Mouse (Mus musculus): ENCODE measurements at regions not wholly inside any gene's neighbourhood (a gene's known extent, or its start where the extent isn't known, plus 50 kb on each side); places are given as distances from the start of the nearest gene placed in this dataset.

DNA sequence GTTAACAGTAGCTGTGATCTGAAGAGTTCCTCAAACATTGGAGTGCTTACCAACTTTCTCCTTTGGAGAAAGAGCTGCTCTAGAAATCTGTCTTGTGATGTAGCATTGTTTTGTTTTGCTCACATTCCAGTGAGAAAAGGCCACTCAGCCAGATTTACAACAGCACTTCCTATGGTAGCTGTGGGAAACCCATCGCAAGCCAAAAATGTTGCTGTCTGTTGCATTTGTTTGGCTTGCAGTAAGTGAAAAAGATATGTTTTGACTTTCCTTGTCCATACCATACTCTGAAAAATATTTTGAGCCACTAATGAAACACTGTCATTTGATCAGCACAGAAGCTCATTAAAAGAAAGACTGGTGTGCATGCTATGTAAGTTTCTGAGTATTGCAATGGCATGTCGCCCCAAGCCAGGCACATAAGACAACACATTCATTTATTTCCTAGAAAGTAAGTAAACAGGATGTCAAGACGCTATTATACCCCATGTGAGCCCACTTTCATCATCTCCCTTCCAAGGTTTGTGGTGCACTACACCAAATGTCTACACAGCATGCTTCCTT lies 66.2 kb downstream of the Car2 start:
- Histone ChIP-seq H3K9me3 (replicated peaks) (no peaks in the 10 kb centered on the region), H3K4me3 (replicated peaks) (no peak overlapping the region), H3K4me2 (no peak overlapping the region), H3K27ac (replicated peaks) (no peak overlapping the region), H3K36me3 (replicated peaks) (no peaks in the 10 kb centered on the region), H3K27me3 (no peaks in the 10 kb centered on the region), H3K9ac (no peak overlapping the region), H3K4me1 (replicated peaks) (peaks cover 3% of the 10 kb centered on the region; the same call in 1 of the 2 replicates)
- 55% methylated on average over 3 of the region's 3 CpGs for WGBS (ENCODE audit: insufficient replicate concordance)
- ATAC-seq (ENCODE audit: insufficient read depth), result no peak

- Histone ChIP-seq H3K27ac (replicated peaks) (no peak overlapping the region), H3K9ac (no peak overlapping the region), H3K4me2 (no peak overlapping the region), H3K27me3 (no peaks in the 10 kb centered on the region), H3K36me3 (replicated peaks) (no peaks in the 10 kb centered on the region), H3K9me3 (replicated peaks) (no peaks in the 10 kb centered on the region), H3K4me1 (replicated peaks) (peaks cover under 1% of the 10 kb centered on the region; the same call in 1 of the 2 replicates), H3K4me3 (replicated peaks) (no peak overlapping the region)
- 72% methylated on average over 3 of the region's 3 CpGs for WGBS (ENCODE audit: insufficient replicate concordance)
- ATAC-seq (ENCODE audit: insufficient read depth), result no peak
Observed at GRCm38 (mm10) chr3:14952951-14953350, 66.9 kb downstream of the Car2 start.

DNA sequence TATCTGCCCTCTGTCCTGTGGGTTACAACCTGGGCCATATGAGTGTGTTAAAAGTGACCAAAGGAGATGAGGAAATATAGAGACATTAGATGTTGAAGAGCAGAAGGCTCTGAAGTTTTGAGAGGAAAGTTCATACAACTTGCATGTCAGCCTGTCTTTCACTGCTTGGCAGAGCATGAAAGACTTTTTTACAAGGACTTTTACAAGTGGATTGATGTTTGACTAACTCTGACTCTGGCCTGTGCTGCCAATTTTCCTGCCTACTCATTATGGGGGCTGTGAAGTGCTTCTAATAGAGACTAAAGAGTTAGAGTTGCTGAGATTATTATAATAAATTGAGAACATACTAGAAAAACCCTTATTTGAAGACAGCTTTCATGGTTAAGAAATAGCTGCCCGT lies 71.4 kb downstream of the Car2 start:
- Histone ChIP-seq H3K27me3 (no peaks in the 10 kb centered on the region), H3K9me3 (replicated peaks) (no peaks in the 10 kb centered on the region), H3K36me3 (replicated peaks) (no peaks in the 10 kb centered on the region), H3K4me2 (no peak overlapping the region), H3K4me3 (replicated peaks) (no peak overlapping the region), H3K27ac (replicated peaks) (no peak overlapping the region), H3K4me1 (replicated peaks) (peaks cover 11% of the 10 kb centered on the region), H3K9ac (no peak overlapping the region)
- ATAC-seq (ENCODE audit: insufficient read depth), result no peak
- 68% methylated on average over 1 of the region's 1 CpGs for WGBS (ENCODE audit: insufficient replicate concordance)

- peaks cover 11% of the 10 kb centered on the region for H3K4me1 ChIP-seq (replicated peaks)
- ATAC-seq (ENCODE audit: insufficient read depth), result no peak
- WGBS (ENCODE audit: insufficient replicate concordance), result 36% methylated on average over 1 of the region's 1 CpGs
- H3K27me3 ChIP-seq, result no peaks in the 10 kb centered on the region
- no peaks in the 10 kb centered on the region for H3K36me3 ChIP-seq (replicated peaks)
- no peak overlapping the region for H3K27ac ChIP-seq (replicated peaks)
- no peak overlapping the region for H3K4me3 ChIP-seq (replicated peaks)
- H3K9me3 ChIP-seq (replicated peaks), result no peaks in the 10 kb centered on the region
- no peak overlapping the region for H3K9ac ChIP-seq
- H3K4me2 ChIP-seq, result no peak overlapping the region
Observed at GRCm38 (mm10) chr3:14958277-14958676, 72.2 kb downstream of the Car2 start.

DNA sequence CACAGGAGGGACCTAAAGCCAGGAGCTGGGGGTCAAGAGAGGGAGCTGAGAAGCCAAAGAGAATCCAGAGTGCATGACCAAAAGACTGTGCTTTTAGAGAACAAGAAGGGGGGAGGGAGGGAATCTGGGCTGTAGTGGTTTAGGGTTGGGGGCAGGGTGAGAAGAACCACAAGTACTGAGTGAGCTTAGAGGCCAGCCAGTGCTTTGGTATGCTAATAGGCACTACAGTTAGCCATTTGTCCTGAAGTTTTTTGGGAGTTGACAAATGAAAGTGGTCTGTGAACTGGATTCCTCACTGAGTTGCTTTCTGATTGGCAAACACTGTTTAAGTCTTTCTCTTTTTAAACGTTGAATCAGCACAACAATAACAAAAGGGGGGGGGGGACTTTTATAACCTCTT lies 73.5 kb downstream of the Car2 start:
- Histone ChIP-seq H3K36me3 (replicated peaks) (no peaks in the 10 kb centered on the region), H3K9ac (no peak overlapping the region), H3K9me3 (replicated peaks) (no peaks in the 10 kb centered on the region), H3K4me2 (no peak overlapping the region), H3K4me1 (replicated peaks) (peaks cover 11% of the 10 kb centered on the region), H3K4me3 (replicated peaks) (no peak overlapping the region), H3K27ac (replicated peaks) (no peak overlapping the region), H3K27me3 (no peaks in the 10 kb centered on the region)
- 4% methylated on average over 1 of the region's 1 CpGs for WGBS (ENCODE audit: insufficient replicate concordance)
- ATAC-seq (ENCODE audit: insufficient read depth), result no peak

- Histone ChIP-seq H3K36me3 (replicated peaks) (no peaks in the 10 kb centered on the region), H3K27ac (replicated peaks) (no peak overlapping the region), H3K4me2 (no peak overlapping the region), H3K27me3 (no peaks in the 10 kb centered on the region), H3K9ac (no peak overlapping the region), H3K4me3 (replicated peaks) (no peak overlapping the region), H3K4me1 (replicated peaks) (peaks cover 7% of the 10 kb centered on the region), H3K9me3 (replicated peaks) (no peaks in the 10 kb centered on the region)
- ATAC-seq (ENCODE audit: insufficient read depth), result no peak
- 77% methylated on average over 5 of the region's 5 CpGs for WGBS (ENCODE audit: insufficient replicate concordance)
Observed at GRCm38 (mm10) chr3:14964795-14965194, 78.7 kb downstream of the Car2 start.

GRCm38 (mm10) chr3:14965438-14966044 lies 79.5 kb downstream of the Car2 start:
- Histone ChIP-seq H3K4me2 (peak overlapping the region; percentile 46), H3K9ac (no peak overlapping the region), H3K27ac (replicated peaks) (no peak overlapping the region), H3K36me3 (replicated peaks) (no peaks in the 10 kb centered on the region), H3K4me3 (replicated peaks) (no peak overlapping the region), H3K27me3 (no peaks in the 10 kb centered on the region), H3K4me1 (replicated peaks) (peaks cover 7% of the 10 kb centered on the region), H3K9me3 (replicated peaks) (no peaks in the 10 kb centered on the region)
- ATAC-seq (ENCODE audit: insufficient read depth), result peak; percentile 60; the same call in 1 of the 2 replicates
- WGBS (ENCODE audit: insufficient replicate concordance), result 41% methylated on average over 5 of the region's 5 CpGs

DNA sequence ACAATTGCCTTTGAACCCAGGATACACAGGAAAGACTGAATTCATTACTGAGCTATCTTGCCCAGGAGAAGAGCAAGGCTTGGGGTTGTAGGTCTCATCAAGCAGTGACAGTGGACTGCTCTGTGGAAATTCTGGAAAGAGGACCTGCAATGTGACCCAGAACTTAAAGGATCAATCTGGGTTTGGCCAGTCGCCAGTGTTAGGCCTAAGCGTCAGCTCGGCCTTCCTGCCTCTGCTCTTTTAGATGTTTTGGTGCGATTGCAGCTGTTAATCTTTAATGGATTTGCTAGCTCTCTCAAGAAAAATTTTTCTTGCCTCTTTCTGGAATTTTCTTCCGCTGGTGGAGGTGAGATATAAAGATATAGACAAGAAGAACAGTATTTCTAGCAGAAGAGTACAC lies 81.2 kb downstream of the Car2 start:
- WGBS (ENCODE audit: insufficient replicate concordance), result 73% methylated on average over 5 of the region's 5 CpGs
- no peak overlapping the region for H3K9ac ChIP-seq
- H3K9me3 ChIP-seq (replicated peaks), result no peaks in the 10 kb centered on the region
- H3K4me2 ChIP-seq, result no peak overlapping the region
- peaks cover 7% of the 10 kb centered on the region for H3K4me1 ChIP-seq (replicated peaks)
- H3K4me3 ChIP-seq (replicated peaks), result no peak overlapping the region
- H3K36me3 ChIP-seq (replicated peaks), result no peaks in the 10 kb centered on the region
- no peaks in the 10 kb centered on the region for H3K27me3 ChIP-seq
- no peak overlapping the region for H3K27ac ChIP-seq (replicated peaks)
- no peak for ATAC-seq (ENCODE audit: insufficient read depth)

- ATAC-seq (ENCODE audit: insufficient read depth), result no peak
- Histone ChIP-seq H3K4me1 (replicated peaks) (peaks cover 7% of the 10 kb centered on the region), H3K9ac (no peak overlapping the region), H3K4me3 (replicated peaks) (no peak overlapping the region), H3K9me3 (replicated peaks) (no peaks in the 10 kb centered on the region), H3K4me2 (no peak overlapping the region), H3K27ac (replicated peaks) (no peak overlapping the region), H3K36me3 (replicated peaks) (no peaks in the 10 kb centered on the region), H3K27me3 (no peaks in the 10 kb centered on the region)
- WGBS (ENCODE audit: insufficient replicate concordance), result 80% methylated on average over 1 of the region's 1 CpGs
Observed at GRCm38 (mm10) chr3:14968345-14968744, 82.3 kb downstream of the Car2 start.

DNA sequence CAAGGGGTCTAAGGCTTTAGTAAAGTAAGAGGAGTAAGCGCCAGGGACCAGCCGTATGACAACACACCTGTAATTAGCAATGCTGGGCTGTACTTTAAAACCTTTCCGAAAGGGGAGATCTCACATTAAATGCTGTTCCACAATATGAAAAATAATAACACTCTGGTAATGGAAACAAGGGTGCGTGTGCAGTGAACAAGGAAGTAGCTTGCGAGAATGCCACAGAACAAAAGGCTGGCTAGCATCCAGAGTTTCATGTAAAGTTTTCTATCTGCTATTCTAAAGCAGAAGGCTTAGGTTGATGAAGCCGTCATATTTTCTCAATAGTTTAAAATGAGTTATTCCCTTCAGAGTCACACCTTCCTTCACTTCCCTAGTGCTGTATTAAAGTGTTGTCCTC lies 83.6 kb downstream of the Car2 start:
- Histone ChIP-seq H3K4me1 (replicated peaks) (peaks cover 7% of the 10 kb centered on the region), H3K4me2 (no peak overlapping the region), H3K36me3 (replicated peaks) (no peaks in the 10 kb centered on the region), H3K27me3 (no peaks in the 10 kb centered on the region), H3K9ac (no peak overlapping the region), H3K9me3 (replicated peaks) (no peaks in the 10 kb centered on the region), H3K4me3 (replicated peaks) (no peak overlapping the region), H3K27ac (replicated peaks) (no peak overlapping the region)
- 80% methylated on average over 6 of the region's 6 CpGs for WGBS (ENCODE audit: insufficient replicate concordance)
- no peak for ATAC-seq (ENCODE audit: insufficient read depth)

DNA sequence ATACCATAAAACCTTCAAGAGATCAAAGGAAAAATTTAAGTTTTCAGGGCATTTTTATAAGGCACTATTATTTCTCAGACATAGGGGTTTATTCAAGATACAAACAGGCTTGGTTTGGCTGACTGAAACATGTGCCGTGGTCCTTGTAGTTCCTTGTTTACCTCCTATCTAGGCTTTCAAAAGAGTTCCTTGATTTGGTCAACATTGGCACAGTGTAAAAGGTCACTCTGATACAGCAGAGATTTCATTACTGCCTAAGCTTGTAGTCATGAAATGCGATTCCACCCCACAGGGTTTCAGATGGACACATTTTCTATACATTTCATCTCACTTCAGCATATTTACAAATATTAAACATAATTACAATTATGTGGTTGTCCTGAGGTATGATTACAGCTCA lies 85.6 kb downstream of the Car2 start:
- no peak overlapping the region for H3K4me3 ChIP-seq (replicated peaks)

DNA sequence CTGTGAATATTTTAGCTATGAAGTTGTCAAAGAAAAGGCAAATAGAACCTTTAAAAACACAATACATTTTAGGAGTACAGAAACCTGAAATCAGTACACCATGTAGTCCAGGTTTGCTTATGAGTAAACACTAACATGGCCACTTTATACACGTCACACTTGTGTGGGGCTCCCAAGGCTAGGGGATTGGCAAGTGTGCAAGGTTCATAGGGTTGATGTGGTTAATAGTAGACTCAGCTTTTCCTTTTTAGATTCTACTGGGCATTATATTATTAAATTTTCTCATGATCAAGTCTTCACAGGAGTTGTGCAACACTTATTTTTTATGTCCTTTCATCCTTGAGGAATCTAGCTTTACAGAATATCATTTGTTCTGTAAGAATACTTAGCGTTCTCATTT lies 88.7 kb downstream of the Car2 start:
- no peak overlapping the region for H3K4me3 ChIP-seq (replicated peaks)
- ATAC-seq (ENCODE audit: insufficient read depth), result no peak
- H3K36me3 ChIP-seq (replicated peaks), result no peaks in the 10 kb centered on the region
- H3K27ac ChIP-seq (replicated peaks), result no peak overlapping the region
- H3K4me1 ChIP-seq (replicated peaks), result no peaks in the 10 kb centered on the region
- H3K27me3 ChIP-seq, result no peaks in the 10 kb centered on the region
- no peak overlapping the region for H3K9ac ChIP-seq
- H3K4me2 ChIP-seq, result no peak overlapping the region
- 74% methylated on average over 2 of the region's 2 CpGs for WGBS (ENCODE audit: insufficient replicate concordance)
- no peaks in the 10 kb centered on the region for H3K9me3 ChIP-seq (replicated peaks)

More for the DNA sequence above, 85.6 kb downstream of the Car2 start:
- H3K27ac ChIP-seq (replicated peaks), result no peak overlapping the region
- H3K27me3 ChIP-seq, result no peaks in the 10 kb centered on the region
- H3K36me3 ChIP-seq (replicated peaks), result no peaks in the 10 kb centered on the region
- no peaks in the 10 kb centered on the region for H3K4me1 ChIP-seq (replicated peaks)
- no peak overlapping the region for H3K4me2 ChIP-seq
- H3K9me3 ChIP-seq (replicated peaks), result no peaks in the 10 kb centered on the region
- no peak overlapping the region for H3K9ac ChIP-seq
- WGBS (ENCODE audit: insufficient replicate concordance), result 59% methylated on average over 2 of the region's 2 CpGs
- ATAC-seq (ENCODE audit: insufficient read depth), result no peak

Measured in liver, embryonic 15.5 days (tissue).